Mouse (Mus musculus): ENCODE measurements at regions not wholly inside any gene's neighbourhood (a gene's known extent, or its start where the extent isn't known, plus 50 kb on each side); places are given as distances from the start of the nearest gene placed in this dataset.

DNA sequence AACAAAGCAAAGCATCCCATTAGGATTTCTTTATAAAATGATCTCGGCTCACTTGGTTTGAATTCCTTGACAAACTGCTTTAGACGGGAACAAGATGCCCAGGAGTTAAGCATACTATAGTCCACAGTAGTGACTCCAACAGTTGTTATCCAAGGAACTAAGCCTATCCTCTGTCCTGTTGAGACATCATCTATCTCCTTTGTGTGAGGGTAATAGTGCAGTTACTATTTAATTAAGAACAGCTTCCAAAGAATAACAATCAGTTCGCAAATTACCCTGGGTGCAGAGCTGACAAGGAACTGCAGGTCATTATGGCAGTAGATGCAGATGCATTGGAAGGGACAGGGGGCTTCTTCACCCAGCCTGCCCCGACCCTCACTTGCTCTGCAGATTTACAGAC, 115.7 kb upstream of the Slc24a5 start:
- DNase-seq = no peak

DNA sequence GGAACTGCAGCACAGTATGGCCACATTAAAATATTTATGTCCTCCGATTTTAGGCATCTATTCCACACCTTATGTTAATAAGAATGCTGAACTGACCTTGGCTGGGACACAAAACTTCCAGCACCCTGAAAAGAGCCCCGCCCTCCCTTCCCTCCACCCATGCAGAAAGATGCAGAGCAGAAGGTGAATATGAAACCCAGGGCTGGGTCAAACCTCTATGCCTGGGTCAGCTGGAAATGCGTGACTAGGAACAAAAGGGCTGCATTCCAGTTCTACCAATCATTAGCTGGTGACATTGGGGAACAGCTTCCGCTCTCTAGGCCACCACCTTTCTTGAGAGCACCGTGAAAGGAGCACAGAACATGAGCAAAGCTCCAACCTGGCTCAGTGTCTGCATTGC, 114.9 kb upstream of the Slc24a5 start:
- no peak for DNase-seq

DNA sequence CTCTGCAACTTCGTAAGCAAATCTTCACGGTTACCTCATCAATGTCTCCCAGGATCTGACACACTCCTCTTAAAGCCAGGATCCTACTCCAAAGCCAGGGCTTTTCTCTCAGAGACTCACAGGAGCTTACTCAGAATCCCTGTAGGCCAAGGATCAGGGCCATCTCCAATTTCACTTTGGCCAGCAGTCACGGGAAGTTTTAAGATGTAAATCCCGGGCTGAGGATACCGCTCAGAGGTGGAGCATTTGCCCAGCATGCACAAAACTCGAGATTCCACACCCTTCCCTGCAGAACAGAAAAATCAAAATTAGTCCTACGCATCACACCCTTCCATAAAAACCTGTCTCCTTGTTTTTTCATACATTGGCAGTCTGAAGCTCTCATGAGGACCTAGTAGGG, 112.1 kb upstream of the Slc24a5 start:
- no peak for DNase-seq

DNA sequence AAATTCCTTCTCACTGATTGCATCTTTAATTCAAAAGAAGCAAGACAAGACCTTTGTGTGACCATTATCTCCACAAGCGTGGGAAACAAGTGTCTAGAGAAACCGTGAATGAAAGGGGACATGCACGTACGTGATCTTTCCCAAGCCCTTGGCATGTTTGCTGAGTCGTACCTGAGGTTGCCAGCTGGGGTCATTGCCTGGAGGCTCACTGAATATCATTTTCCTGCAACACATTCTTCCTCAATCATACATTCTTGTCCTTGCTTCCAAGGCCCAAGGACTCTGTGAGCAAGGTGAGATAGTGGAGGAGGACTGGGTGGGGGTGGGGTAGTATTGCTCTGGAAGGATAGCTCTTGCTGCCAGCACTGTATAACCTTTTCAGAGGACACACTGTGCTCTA, 108.5 kb upstream of the Slc24a5 start:
- DNase-seq = no peak

DNA sequence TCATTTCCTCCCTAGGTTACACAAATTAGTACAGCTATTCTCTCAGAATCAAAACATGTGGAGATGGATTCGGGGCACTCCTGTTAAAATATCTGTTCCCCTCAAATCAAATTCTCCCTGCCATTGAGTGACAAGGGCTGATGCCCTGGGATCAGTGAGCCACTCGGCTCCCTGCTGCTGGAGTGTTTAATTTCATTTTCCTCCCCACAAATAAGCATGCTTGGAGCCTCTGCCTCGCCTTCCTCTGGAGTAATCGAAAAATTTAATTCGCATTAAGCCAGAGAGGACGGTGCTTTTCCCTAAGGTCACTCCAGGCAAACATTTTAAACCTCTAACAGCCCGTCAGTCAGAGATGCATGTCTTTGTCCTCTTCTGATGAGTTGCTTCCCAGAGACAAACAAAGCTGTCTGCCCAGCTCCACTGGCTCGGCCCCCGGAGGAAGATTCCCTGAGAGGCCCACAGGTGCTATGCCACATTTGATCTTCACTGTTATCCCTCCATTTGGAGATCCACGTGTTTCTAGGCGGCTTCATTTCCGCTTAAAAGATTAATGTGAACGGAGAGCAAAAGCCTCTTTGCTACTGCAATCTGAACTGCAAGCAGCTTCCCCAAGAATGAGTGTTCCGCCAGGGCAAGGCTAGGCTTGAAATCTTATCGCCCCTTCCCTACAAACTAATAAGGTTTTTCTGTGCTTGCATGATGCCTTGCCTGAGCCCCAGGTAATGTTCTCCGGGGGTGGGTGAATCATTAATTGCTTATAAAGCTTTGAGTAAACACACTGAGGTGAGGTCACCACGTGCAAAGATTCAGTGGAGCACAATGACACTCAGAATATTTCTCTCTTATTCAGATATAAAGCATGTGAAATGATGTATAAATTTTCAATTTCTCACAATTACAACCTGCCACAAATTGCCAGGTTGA, 95.8 kb upstream of the Slc24a5 start:
- DNase-seq = no peak

DNA sequence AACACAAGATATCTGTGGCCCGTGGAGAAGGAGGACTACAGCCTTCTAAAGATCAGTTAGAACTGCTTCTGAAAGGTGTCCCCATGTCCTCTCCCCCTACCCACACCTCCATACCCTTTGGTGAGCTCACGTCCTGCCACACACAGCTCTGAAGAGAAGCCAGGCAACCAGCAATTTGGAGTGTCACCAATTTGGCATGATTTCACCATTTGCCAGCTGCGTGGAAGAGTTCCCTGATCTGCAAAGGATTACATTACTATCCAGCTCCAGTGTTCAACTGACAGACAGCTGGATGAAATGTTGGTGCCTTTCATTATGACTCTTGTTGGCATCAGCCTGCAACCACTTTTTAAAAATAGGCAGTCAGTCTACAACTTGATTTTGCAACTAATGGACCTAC, 92.8 kb upstream of the Slc24a5 start:
- DNase-seq = no peak

DNA sequence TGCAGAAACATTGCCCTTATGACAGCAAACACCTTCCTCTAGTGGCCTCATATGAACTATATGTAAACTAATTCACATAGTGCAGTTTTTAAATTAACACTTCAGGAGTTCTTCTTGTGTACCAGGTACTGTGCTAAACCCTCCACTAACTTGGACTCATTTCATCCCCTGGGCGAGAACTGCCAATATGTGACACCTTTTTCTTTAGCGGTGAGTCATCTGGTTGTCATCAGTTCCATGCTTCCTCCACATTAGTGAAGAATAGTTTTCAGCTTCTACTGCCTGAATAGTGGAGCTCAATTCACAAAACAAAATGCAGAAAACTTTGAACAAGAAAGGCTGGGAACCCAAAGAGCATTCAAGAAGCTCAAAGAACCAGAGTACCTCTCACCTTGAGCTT, 76.9 kb upstream of the Slc24a5 start:
- no peak for DNase-seq

DNA sequence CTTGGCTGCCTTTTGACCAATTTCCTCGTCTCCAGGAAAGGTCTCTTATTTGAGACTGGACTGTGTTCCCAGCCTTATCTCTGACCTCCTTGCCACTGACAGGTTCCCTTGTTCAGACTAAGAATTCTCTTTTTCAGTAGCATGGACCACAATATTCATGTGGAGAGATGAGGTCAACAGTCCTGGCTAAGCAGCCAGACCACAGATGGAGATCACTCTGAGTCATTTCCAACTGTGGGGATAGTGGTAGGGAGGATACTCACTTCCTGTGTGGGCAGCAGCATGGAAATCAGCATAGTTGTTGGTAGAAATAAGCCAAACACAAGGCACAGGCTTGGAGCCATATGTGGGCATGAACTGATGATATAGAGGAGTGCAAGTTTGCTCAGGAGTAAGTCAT, 52.9 kb upstream of the Slc24a5 start:
- DNase-seq = no peak

DNA sequence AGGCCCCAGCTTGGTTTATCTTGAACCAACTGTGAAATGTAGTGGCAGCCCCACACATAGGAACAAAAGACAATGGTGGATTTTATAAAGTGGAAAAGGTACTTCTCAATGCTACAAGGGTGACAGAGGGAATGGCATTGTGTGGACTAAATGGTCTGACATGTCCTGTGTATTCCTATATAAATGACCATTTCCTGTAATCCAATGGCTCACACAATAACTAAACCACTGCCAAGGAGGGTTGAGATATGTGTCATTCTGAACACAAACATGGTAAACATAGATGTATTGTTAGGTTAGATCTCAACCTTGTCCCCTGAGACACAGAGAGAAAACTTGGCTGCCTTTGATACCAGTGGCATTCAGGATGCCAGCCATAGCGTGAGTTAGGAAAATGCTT, 51.0 kb upstream of the Slc24a5 start:
- DNase-seq = no peak

All from adrenal gland, postnatal 25 days (tissue).